Mouse (Mus musculus): Measurements from ENCODE around the gene Nme4. TPM values are rescaled to one million over a fixed set of nuclear protein-coding genes. Genes with fewer than 3 reads are reported as not detected.

Nme4 gene
- total and polyA plus RNA-seq, 3 experiments: 3.7 to 13.8 (median 4.4) TPM

DNA sequence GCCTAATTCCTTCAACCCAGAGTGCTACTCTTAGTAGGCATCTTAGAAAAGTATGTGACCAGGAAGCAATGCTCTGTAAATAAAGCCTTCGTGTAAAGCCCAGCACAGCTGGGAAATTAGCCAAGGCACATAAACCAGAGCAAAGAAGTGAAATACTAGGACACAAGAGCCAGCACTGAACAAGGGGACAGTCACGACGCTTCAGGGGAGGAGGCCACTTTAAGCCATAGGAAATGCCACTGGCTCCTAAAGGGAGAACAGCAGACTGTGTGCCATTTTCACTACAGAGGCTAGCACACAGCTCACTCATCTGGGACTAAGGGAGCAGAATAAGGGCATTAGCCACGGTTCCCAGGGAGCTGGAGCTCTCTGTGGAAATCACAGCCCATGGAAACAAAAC, 50.1 kb downstream of the Nme4 start:
- no peaks in the 10 kb centered on the region for H3K36me3 ChIP-seq (ENCODE audit: control insufficient read depth, insufficient read depth, low read length)
- H3K9ac ChIP-seq (ENCODE audit: low read depth, low read length): no peak overlapping the region
- H3K27me3 ChIP-seq (ENCODE audit: control insufficient read depth, insufficient read depth, low read length): no peaks in the 10 kb centered on the region
- no peak for DNase-seq
- no peak for TF ChIP-seq EP300 (IDR thresholded peaks at IDR 0.05; ENCODE audit: insufficient read depth, low read depth, low read length)
- TF ChIP-seq CTCF (IDR thresholded peaks at IDR 0.05): no peak
- no peak for TF ChIP-seq POLR2A (IDR thresholded peaks at IDR 0.05; ENCODE audit: insufficient read depth, low read depth, low read length)
- 32% methylated on average over 4 of the region's 4 CpGs for WGBS
- no peaks in the 10 kb centered on the region for H3K79me2 ChIP-seq (replicated peaks; ENCODE audit: control insufficient read depth, insufficient read depth, low read length)
- H3K27ac ChIP-seq: no peak overlapping the region
- peaks cover 5% of the 10 kb centered on the region for H3K4me1 ChIP-seq (ENCODE audit: control insufficient read depth, insufficient read depth, low read length)
- intact Hi-C loops (cut with DNase I): no loop called here
- no peak overlapping the region for H3K4me3 ChIP-seq

DNA sequence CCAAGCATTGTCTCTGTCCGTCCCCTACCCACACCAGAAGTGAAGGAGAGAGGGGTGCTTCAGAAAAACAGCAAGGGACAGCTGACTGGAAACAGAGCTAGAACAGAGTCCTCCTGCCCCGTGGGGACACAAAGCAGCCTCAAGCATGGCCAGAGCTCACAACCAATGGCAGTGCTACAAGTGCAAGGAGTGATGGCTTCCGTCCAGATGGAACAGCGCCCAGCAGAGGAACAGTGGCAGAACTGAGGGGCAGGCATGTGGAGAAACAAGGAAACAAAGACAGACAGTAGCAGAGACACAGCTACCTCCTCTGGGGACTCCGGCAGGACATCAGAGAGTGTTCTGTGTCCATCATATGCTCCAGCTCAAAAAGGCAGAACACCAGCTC, 52.2 kb downstream of the Nme4 start:
- H3K4me1 ChIP-seq (ENCODE audit: control insufficient read depth, insufficient read depth, low read length): peaks cover 5% of the 10 kb centered on the region
- no peak for TF ChIP-seq POLR2A (IDR thresholded peaks at IDR 0.05; ENCODE audit: insufficient read depth, low read depth, low read length)
- no peak for TF ChIP-seq EP300 (IDR thresholded peaks at IDR 0.05; ENCODE audit: insufficient read depth, low read depth, low read length)
- TF ChIP-seq CTCF (IDR thresholded peaks at IDR 0.05): 0 out of 2 replicates have a peak, but pooled peaks have one; percentile 8
- no peaks in the 10 kb centered on the region for H3K79me2 ChIP-seq (replicated peaks; ENCODE audit: control insufficient read depth, insufficient read depth, low read length)
- DNase-seq: peak; percentile 71 to 75
- no peaks in the 10 kb centered on the region for H3K36me3 ChIP-seq (ENCODE audit: control insufficient read depth, insufficient read depth, low read length)
- H3K9ac ChIP-seq (ENCODE audit: low read depth, low read length): no peak overlapping the region
- intact Hi-C loops (cut with DNase I): loop anchor here (1.0 kb wide), 1 partner anchor 26 kb away; the partner anchor contains the start of gene Rab11fip3
- H3K27me3 ChIP-seq (ENCODE audit: control insufficient read depth, insufficient read depth, low read length): no peaks in the 10 kb centered on the region
- peak overlapping the region; percentile 70 for H3K27ac ChIP-seq
- H3K4me3 ChIP-seq: no peak overlapping the region
- WGBS: 21% methylated on average over 5 of the region's 5 CpGs

DNA sequence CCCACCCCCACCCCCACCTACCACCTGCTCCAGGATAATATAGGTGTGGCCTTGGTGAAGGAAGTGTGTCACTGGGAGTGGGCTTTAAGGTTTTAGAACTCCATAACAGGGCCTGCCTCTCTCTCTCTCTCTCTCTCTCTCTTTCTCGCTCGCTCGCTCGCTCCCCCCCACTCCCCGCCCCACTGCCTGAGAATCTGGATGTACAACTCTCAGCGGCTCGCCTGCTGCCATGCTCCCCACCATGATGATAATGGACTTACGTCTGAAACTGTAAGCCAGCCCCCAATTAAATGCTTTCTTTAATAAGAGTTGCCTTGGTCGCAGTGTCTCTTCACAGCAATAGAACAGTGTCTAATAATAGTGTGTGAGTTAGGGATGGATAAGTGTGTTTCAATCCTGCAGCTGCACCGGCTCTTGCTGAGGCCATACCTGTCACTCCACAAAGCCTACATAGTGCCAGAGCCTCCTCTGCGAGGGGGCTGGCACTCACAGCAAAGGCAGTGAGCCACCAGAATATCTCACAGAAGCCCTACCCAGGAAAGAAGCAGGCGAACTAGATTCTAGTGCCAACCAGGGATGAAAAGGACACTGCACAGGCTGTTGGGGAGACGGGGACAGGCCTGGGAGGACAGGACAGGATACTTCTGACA, 52.7 kb downstream of the Nme4 start:
- Histone ChIP-seq H3K4me1 (ENCODE audit: control insufficient read depth, insufficient read depth, low read length) (peaks cover 5% of the 10 kb centered on the region), H3K4me3 (no peak overlapping the region), H3K27ac (peak overlapping the region; percentile 70), H3K27me3 (ENCODE audit: control insufficient read depth, insufficient read depth, low read length) (no peaks in the 10 kb centered on the region), H3K9ac (ENCODE audit: low read depth, low read length) (no peak overlapping the region), H3K79me2 (replicated peaks; ENCODE audit: control insufficient read depth, insufficient read depth, low read length) (no peaks in the 10 kb centered on the region), H3K36me3 (ENCODE audit: control insufficient read depth, insufficient read depth, low read length) (no peaks in the 10 kb centered on the region)
- WGBS: 53% methylated on average over 13 of the region's 13 CpGs
- peak; percentile 28 to 34 for DNase-seq
- intact Hi-C loops (cut with DNase I): loop anchor here (1.0 kb wide), 1 partner anchor 27 kb away; the partner anchor contains the start of gene Rab11fip3
- no peak for TF ChIP-seq EP300 (IDR thresholded peaks at IDR 0.05; ENCODE audit: insufficient read depth, low read depth, low read length)
- TF ChIP-seq CTCF (IDR thresholded peaks at IDR 0.05): no peak
- TF ChIP-seq POLR2A (IDR thresholded peaks at IDR 0.05; ENCODE audit: insufficient read depth, low read depth, low read length): no peak

Other genes with a start within 250 kb of the Nme4 start
- 1 to 10 TPM; 1.2 to 1.3 TPM for gene Wdr90, start 234.1 kb downstream of the Nme4 start, total RNA-seq (2021)
- gene Wdr90, start 234.1 kb downstream of the Nme4 start, polyA plus RNA-seq (2012; rRNA removed): 8.0 and 8.5 TPM in 2 replicates
- 100 to 1,000 TPM; 234 to 288 TPM for gene Mcrip2, start 226.8 kb downstream of the Nme4 start, total RNA-seq (2021)
- 189 and 254 TPM in 2 replicates for gene Mcrip2, start 226.8 kb downstream of the Nme4 start, polyA plus RNA-seq (2012; rRNA removed)
- 10 to 100 TPM; 12.7 TPM for gene Mettl26, start 220.5 kb downstream of the Nme4 start, total RNA-seq (2021)
- 24.8 and 30.5 TPM in 2 replicates for gene Mettl26, start 220.5 kb downstream of the Nme4 start, polyA plus RNA-seq (2012; rRNA removed)
- gene Wfikkn1, start 214.7 kb downstream of the Nme4 start, total RNA-seq (2021): under 1 TPM; 0.50 to 0.82 TPM
- gene Wfikkn1, start 214.7 kb downstream of the Nme4 start, polyA plus RNA-seq (2012; rRNA removed): 0.29 and 0.44 TPM in 2 replicates
- 10 to 100 TPM; 15.2 to 17.6 TPM for gene Rab40c, start 175.9 kb downstream of the Nme4 start, total RNA-seq (2021)
- gene Rab40c, start 175.9 kb downstream of the Nme4 start, polyA plus RNA-seq (2012; rRNA removed): 20.5 and 33.8 TPM in 2 replicates
- 10 to 100 TPM; 40.8 to 48.7 TPM for gene Pigq, start 150.7 kb downstream of the Nme4 start, total RNA-seq (2021)
- gene Pigq, start 150.7 kb downstream of the Nme4 start, polyA plus RNA-seq (2012; rRNA removed): 74.7 and 115 TPM in 2 replicates
- gene Nhlrc4, start 150.6 kb downstream of the Nme4 start, total RNA-seq (2021): under 1 TPM; 0.10 to 0.30 TPM
- gene Nhlrc4, start 150.6 kb downstream of the Nme4 start, polyA plus RNA-seq (2012; rRNA removed): 0.15 and 2.8 TPM in 2 replicates
- under 1 TPM; 0.27 to 0.37 TPM for gene A930017K11Rik, start 143.0 kb downstream of the Nme4 start, total RNA-seq (2021)
- 0.44 and 0.61 TPM in 2 replicates for gene A930017K11Rik, start 143.0 kb downstream of the Nme4 start, polyA plus RNA-seq (2012; rRNA removed)
- gene Capn15, start 109.8 kb downstream of the Nme4 start, total RNA-seq (2021): 1 to 10 TPM; 6.1 to 7.4 TPM
- 15.1 and 15.5 TPM in 2 replicates for gene Capn15, start 109.8 kb downstream of the Nme4 start, polyA plus RNA-seq (2012; rRNA removed)
- 10 to 100 TPM; 29.7 to 30.5 TPM for gene Rab11fip3, start 26.0 kb downstream of the Nme4 start, total RNA-seq (2021)
- gene Rab11fip3, start 26.0 kb downstream of the Nme4 start, polyA plus RNA-seq (2012; rRNA removed): 29.3 and 33.1 TPM in 2 replicates
- 1 to 10 TPM; 9.2 to 9.5 TPM for gene Decr2, start 5.3 kb downstream of the Nme4 start, total RNA-seq (2021)
- gene Decr2, start 5.3 kb downstream of the Nme4 start, polyA plus RNA-seq (2012; rRNA removed): 13.9 and 23.3 TPM in 2 replicates
- gene Tmem8, start 17.7 kb upstream of the Nme4 start, total RNA-seq (2021): 1 to 10 TPM; 3.8 to 5.3 TPM
- 10.5 and 11.6 TPM in 2 replicates for gene Tmem8, start 17.7 kb upstream of the Nme4 start, polyA plus RNA-seq (2012; rRNA removed)
- 100 to 1,000 TPM; 131 to 154 TPM for gene Mrpl28, start 27.9 kb upstream of the Nme4 start, total RNA-seq (2021)
- 131 and 156 TPM in 2 replicates for gene Mrpl28, start 27.9 kb upstream of the Nme4 start, polyA plus RNA-seq (2012; rRNA removed)
- gene Axin1, start 43.1 kb upstream of the Nme4 start, total RNA-seq (2021): 10 to 100 TPM; 16.5 to 18.2 TPM
- 7.6 and 9.1 TPM in 2 replicates for gene Axin1, start 43.1 kb upstream of the Nme4 start, polyA plus RNA-seq (2012; rRNA removed)
- not detected for gene Pdia2, start 103.5 kb upstream of the Nme4 start, total RNA-seq (2021)
- gene Pdia2, start 103.5 kb upstream of the Nme4 start, polyA plus RNA-seq (2012; rRNA removed): not detected in 2 replicates
- under 1 TPM; 0.31 to 0.34 TPM for gene Rgs11, start 107.3 kb upstream of the Nme4 start, total RNA-seq (2021)
- gene Rgs11, start 107.3 kb upstream of the Nme4 start, polyA plus RNA-seq (2012; rRNA removed): 1.8 and 3.5 TPM in 2 replicates
- gene Arhgdig, start 112.2 kb upstream of the Nme4 start, total RNA-seq (2021): under 1 TPM; 0.36 to 0.47 TPM
- 1.00 and 1.5 TPM in 2 replicates for gene Arhgdig, start 112.2 kb upstream of the Nme4 start, polyA plus RNA-seq (2012; rRNA removed)
- 100 to 1,000 TPM; 113 to 128 TPM for gene Fam234a, start 148.6 kb upstream of the Nme4 start, total RNA-seq (2021)
- gene Fam234a, start 148.6 kb upstream of the Nme4 start, polyA plus RNA-seq (2012; rRNA removed): 93.1 and 118 TPM in 2 replicates
- gene Luc7l, start 157.3 kb upstream of the Nme4 start, total RNA-seq (2021): 10 to 100 TPM; 13.2 to 16.3 TPM
- gene Luc7l, start 157.3 kb upstream of the Nme4 start, polyA plus RNA-seq (2012; rRNA removed): 13.6 and 22.9 TPM in 2 replicates